Mouse (Mus musculus) thymus, adult 2 months (tissue): ENCODE results near the gene Slc1a2.

Experiments used
- CTCF ChIP-seq: fragments of 200-500 bp; IDR thresholded peaks from 2 replicates; pipeline ENCODE4 v1.5.1; 2012; ENCODE audit warnings: mild to moderate bottlenecking, control low read depth, low read length, moderate library complexity, borderline replicate concordance; ENCODE audit not compliant: control insufficient read depth, poor library complexity, insufficient read depth; ENCODE audit errors: extremely low read depth
- POLR2A ChIP-seq: fragments of 200-500 bp; IDR thresholded peaks from 2 replicates; pipeline ENCODE4 v1.6.1; 2012; ENCODE audit warnings: mild to moderate bottlenecking, low read length, control low read depth, moderate library complexity; ENCODE audit not compliant: control insufficient read depth, poor library complexity, insufficient read depth; ENCODE audit errors: extremely low read depth

GRCm38 (mm10) chr2:102829201-102829600 is 170.7 kb downstream of the Slc1a2 start:
- TF ChIP-seq CTCF: no peak
- no peak for TF ChIP-seq POLR2A
